Mouse (Mus musculus) erythroblast, adult 5-6 weeks (primary cell): Measurements from ENCODE around the gene Zswim5. TPM values are rescaled to one million over a fixed set of nuclear protein-coding genes. Genes with fewer than 3 reads are reported as not detected.
A peak's percentile ranks its signal among the peaks of the same experiment; 100 is the strongest.

Source experiments
- ATAC-seq: replicated peaks from 2 replicates; pipeline ENCODE4 v1.8.0; 2016; ENCODE audit warnings: moderate number of reproducible peaks, mild to moderate bottlenecking, moderate TSS enrichment, inconsistent platforms; ENCODE audit not compliant: poor library complexity, low FRiP score, severe bottlenecking
- total RNA-seq, 2 experiments: library from RNA; stranded (forward) in 1 of 2; stranded (reverse) in 1 of 2; fragments of 150-400 nt in 1 of 2; fragments of 200-764, 138-1000 nt in 1 of 2; gene quantifications; 2 replicates each; pipeline versions ENCODE4 v1.2.3 to v1.2.4; 2015 to 2017; ENCODE audit warnings: low replicate concordance in 2 of 2

Zswim5 gene
- total RNA-seq, 2 experiments from 2014 or later, result not detected

DNA sequence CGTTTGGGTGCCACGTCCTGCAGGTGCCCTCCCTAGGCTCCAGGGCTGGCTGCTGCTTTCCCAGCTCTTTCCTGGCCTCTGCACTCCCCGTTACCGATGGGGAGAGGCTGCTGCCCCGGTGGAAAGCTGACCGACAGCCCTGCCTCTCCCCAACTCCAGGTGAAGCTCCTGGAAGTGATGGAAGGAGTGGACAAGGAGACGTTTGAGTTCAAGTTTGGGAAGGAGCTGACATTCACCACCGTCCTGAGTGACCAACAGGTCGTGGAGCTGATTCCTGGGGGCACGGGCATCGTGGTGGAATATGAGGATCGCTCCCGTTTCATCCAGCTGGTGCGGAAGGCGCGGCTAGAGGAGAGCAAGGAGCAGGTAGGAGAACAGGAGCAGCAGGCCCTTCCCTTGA, 124.8 kb downstream of the Zswim5 start:
- ATAC-seq, result no peak

- peak; percentile 69 for ATAC-seq
Observed at GRCm38 (mm10) chr4:117002543-117003521, 125.7 kb downstream of the Zswim5 start.

- ATAC-seq, result no peak
Observed at GRCm38 (mm10) chr4:117004649-117005048, 127.5 kb downstream of the Zswim5 start.

DNA sequence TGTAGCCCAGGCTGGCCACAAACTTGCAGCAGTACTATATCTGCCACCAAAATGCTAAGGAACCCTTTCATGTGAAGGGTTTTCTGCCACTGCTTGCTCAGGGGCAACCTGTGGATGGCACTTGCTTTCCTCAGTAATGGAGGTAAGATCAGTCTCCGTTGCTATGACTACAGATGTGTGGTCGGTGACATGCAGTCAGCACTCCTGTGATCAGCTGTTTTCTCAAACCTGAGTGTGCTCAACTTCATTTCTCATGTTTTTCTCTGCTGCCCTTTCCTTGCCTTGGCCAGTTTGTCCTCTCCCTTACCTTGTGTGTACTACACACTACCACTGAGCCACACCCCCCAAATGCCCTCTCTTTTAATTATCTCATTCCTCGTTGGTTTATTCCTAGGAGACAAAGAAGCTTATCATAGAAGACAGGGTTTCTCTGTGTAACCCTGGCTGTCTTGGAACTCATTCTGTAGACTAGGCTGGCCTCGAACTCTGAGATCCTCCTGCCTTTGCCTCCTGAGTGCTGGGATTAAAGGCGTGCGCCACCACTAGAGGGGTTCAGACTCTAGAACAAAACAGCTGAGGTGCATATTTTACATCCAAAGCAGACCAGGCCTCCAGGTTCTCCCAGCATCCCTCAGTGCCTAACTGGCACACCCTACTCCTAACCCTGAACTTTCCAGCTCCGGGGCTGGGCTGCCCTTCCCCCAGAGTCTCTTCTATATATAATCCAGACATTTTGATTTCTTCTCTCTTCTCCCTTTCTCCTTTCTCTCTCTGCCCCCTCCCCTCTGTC, 128.6 kb downstream of the Zswim5 start:
- no peak for ATAC-seq

DNA sequence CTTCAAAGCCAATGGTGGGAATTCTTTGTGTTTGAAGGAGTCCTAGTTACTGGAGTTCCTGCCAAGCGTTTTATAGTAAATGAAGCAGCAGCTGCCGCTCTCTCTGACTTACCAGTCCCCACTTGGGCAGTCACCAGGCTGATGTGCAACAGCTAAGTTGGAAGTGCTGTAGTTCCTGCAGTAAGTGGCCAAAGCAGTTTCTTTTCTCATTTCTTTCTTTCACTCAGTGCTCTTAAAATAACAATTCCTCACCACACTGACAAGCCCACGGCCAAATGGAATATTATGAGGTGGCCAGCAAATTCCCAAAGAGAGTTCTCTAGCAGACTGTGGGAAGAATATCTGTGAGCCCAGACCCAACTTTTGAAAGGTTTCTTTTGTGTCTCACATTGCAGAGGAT, 129.9 kb downstream of the Zswim5 start:
- no peak for ATAC-seq

GRCm38 (mm10) chr4:117010231-117010630, 133.1 kb downstream of the Zswim5 start:
- no peak for ATAC-seq

- ATAC-seq, result no peak
Observed at GRCm38 (mm10) chr4:117013596-117013995, 136.4 kb downstream of the Zswim5 start.

DNA sequence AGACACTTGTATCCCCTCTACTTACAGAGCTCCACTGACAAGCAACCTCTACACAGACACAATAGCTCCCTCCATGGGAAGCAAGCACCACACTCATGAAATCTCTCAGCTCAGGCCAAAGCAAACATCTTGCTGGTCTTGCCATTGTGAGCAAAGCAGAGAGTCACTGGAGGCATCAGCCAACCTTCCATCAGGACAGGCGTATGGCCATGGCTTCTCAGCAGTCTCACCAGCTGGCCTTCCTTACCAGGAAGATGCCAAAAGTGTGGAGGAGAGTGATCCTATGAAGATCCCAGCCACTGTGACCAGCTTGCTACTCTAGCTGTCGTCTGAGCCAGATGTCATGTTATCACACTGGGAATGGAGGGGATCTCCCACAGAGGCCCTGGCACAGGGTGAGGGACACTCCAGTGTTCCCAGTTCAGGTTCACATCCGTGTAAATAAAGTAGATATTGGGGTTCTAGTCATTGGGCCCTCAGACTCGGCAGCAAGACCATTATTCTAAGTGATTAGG, 137.8 kb downstream of the Zswim5 start:
- no peak for ATAC-seq

GRCm38 (mm10) chr4:117017738-117018137, 140.6 kb downstream of the Zswim5 start:
- no peak for ATAC-seq

DNA sequence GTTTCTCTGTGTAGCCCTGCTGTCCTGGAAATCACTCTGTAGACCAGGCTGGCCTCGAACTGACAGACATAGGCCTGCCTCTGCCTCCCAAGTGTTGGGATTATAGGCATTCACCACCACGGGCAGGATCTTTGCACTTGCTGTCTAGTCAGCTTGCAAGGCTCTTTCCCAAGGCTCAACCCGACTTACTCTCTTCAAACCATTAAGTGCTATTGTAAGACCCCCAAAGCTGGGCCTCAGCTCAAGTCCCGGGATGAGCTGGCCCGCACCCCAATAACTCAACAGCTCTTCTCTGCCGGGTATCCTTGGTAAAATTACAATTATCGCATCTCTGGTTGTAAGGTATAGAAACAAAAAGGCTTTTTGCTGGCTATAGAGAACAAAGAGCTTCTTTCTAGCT, 141.2 kb downstream of the Zswim5 start:
- ATAC-seq, result no peak

DNA sequence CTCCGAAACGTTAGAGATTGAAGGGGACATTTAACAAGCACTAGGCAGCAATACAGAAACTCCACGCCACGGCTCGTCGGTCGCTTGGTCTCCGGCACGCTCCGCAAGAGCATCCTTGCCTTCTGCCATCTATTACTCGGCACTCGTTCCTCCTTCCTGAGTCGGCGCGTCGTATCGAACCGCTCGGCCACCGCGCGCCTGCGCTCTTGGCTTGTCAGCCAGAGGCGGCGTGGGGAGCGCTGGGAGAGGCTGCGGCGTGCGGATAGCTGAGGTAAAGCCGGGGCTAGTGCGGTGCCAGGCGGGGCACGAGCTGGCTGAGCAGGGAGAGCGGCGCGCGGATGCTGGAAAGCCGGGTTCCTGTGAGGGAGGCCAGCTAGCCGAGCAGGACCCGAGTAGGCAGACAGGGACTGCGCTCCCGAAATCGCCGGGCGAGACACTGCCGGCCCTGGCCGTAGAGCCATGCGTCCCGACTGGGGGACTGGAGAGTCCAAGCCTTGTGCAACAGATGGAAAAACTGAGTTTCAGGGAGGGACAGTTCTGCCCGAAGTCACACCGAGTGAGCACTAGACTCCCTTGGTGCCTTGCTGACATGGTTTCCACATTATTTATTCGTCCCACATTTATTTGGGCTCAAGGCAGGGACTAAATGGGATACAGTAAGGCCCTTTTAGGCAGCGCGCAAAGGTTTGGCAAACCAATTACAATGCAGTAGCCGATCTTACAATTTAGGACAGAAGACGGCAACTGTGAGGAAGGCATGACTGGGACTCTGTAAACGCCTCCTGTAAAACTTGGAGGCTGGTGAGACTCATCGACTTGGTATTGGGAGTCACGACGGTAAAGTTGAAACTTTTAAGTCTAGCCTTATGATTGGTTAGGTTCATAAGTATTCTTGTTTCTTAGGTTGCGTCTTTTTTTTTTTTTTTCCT, 142.3 kb downstream of the Zswim5 start, which contains the start of gene Eif2b3:
Gene Eif2b3 (plus strand): TSS at position 197 of the 929 bp plus-strand sequence.
- ATAC-seq, result peak; percentile 98

DNA sequence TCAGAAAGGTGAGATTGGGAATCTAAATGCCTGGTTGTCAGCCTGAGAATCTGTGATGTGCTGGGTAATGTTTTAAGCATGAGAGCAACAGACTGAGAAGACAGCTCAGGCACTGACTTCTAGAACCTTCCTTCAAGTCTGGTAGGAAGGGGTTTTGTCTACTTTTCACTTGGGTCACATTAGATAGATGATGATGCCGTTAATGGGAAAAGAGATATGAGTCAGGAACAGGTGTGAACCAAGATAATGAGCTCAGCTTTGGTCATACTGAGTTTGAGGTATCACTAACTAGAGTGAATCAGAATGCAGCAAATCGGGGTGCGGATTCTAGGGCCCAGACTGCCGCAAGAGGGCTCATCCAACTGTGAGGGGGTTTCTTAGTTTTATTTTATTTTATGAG, 146.3 kb downstream of the Zswim5 start:
- ATAC-seq, result no peak

DNA sequence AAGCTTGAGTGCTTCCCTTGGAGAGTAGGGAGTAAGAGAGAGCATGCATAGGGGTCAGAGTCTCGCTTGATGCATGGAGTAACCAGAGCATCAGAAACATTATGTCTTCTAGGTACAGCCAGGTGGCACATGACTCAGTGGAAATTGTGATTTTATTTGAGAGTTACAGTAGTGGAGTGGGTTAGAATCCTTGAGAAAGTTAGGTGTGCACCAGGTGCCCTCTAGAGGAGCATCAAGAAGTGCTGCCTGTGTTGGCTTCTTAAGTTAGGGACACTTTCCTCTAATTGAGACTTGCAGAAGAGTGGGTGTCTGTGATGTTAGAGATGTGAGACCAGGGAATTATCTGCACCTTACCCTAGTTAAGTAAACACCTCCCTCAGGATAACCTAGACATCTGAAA, 153.9 kb downstream of the Zswim5 start:
- ATAC-seq, result peak; percentile 62

Other genes starting within 250 kb of the Zswim5 start
- 34.0 and 54.8 TPM in 2 replicates for gene Nasp, start 249.4 kb upstream of the Zswim5 start, total RNA-seq (2015; ENCODE audit: low replicate concordance)
- 92.9 and 99.7 TPM in 2 replicates for gene Nasp, start 249.4 kb upstream of the Zswim5 start, total RNA-seq (2017; ENCODE audit: low replicate concordance)
- gene Akr1a1, start 225.7 kb upstream of the Zswim5 start, total RNA-seq (2015; ENCODE audit: low replicate concordance), result 110 and 156 TPM in 2 replicates
- 108 and 173 TPM in 2 replicates for gene Akr1a1, start 225.7 kb upstream of the Zswim5 start, total RNA-seq (2017; ENCODE audit: low replicate concordance)
- gene Prdx1, start 191.8 kb upstream of the Zswim5 start, total RNA-seq (2015; ENCODE audit: low replicate concordance), result 71.5 and 92.4 TPM in 2 replicates
- 30.1 and 52.6 TPM in 2 replicates for gene Prdx1, start 191.8 kb upstream of the Zswim5 start, total RNA-seq (2017; ENCODE audit: low replicate concordance)
- gene Mmachc, start 169.0 kb upstream of the Zswim5 start, total RNA-seq (2015; ENCODE audit: low replicate concordance), result 4.2 and 4.4 TPM in 2 replicates
- 1.8 and 5.4 TPM in 2 replicates for gene Mmachc, start 169.0 kb upstream of the Zswim5 start, total RNA-seq (2017; ENCODE audit: low replicate concordance)
- gene Ccdc163, start 168.9 kb upstream of the Zswim5 start, total RNA-seq (2015; ENCODE audit: low replicate concordance), result 6.5 and 7.3 TPM in 2 replicates
- 3.3 and 10.5 TPM in 2 replicates for gene Ccdc163, start 168.9 kb upstream of the Zswim5 start, total RNA-seq (2017; ENCODE audit: low replicate concordance)
- 5.2 and 6.5 TPM in 2 replicates for gene Tesk2, start 156.4 kb upstream of the Zswim5 start, total RNA-seq (2015; ENCODE audit: low replicate concordance)
- 7.8 and 9.2 TPM in 2 replicates for gene Tesk2, start 156.4 kb upstream of the Zswim5 start, total RNA-seq (2017; ENCODE audit: low replicate concordance)
- gene Toe1, start 69.7 kb upstream of the Zswim5 start, total RNA-seq (2015; ENCODE audit: low replicate concordance), result 8.6 and 10.4 TPM in 2 replicates
- 14.3 and 20.5 TPM in 2 replicates for gene Toe1, start 69.7 kb upstream of the Zswim5 start, total RNA-seq (2017; ENCODE audit: low replicate concordance)
- 0.58 TPM in 1 of 2 replicates, not detected in the other for gene Mutyh, start 69.7 kb upstream of the Zswim5 start, total RNA-seq (2015; ENCODE audit: low replicate concordance)
- gene Mutyh, start 69.7 kb upstream of the Zswim5 start, total RNA-seq (2017; ENCODE audit: low replicate concordance), result 0.43 and 0.98 TPM in 2 replicates
- not detected in 2 replicates for gene Hpdl, start 55.7 kb upstream of the Zswim5 start, total RNA-seq (2015; ENCODE audit: low replicate concordance)
- not detected in 2 replicates for gene Hpdl, start 55.7 kb upstream of the Zswim5 start, total RNA-seq (2017; ENCODE audit: low replicate concordance)
- 731 and 769 TPM in 2 replicates for gene Urod, start 117.0 kb downstream of the Zswim5 start, total RNA-seq (2015; ENCODE audit: low replicate concordance)
- gene Urod, start 117.0 kb downstream of the Zswim5 start, total RNA-seq (2017; ENCODE audit: low replicate concordance), result 989 and 1,487 TPM in 2 replicates
- 5.8 and 7.9 TPM in 2 replicates for gene Hectd3, start 117.9 kb downstream of the Zswim5 start, total RNA-seq (2015; ENCODE audit: low replicate concordance)
- 7.8 and 12.3 TPM in 2 replicates for gene Hectd3, start 117.9 kb downstream of the Zswim5 start, total RNA-seq (2017; ENCODE audit: low replicate concordance)
- gene Eif2b3, start 142.0 kb downstream of the Zswim5 start, total RNA-seq (2015; ENCODE audit: low replicate concordance), result 11.9 and 20.1 TPM in 2 replicates
- 7.2 and 10.0 TPM in 2 replicates for gene Eif2b3, start 142.0 kb downstream of the Zswim5 start, total RNA-seq (2017; ENCODE audit: low replicate concordance)
- gene Ptch2, start 218.7 kb downstream of the Zswim5 start, total RNA-seq (2015; ENCODE audit: low replicate concordance), result 0.19 and 0.21 TPM in 2 replicates
- 0.09 TPM in 1 of 2 replicates, not detected in the other for gene Ptch2, start 218.7 kb downstream of the Zswim5 start, total RNA-seq (2017; ENCODE audit: low replicate concordance)
- 1.0 and 3.1 TPM in 2 replicates for gene Btbd19, start 248.3 kb downstream of the Zswim5 start, total RNA-seq (2015; ENCODE audit: low replicate concordance)
- 0.68 and 1.3 TPM in 2 replicates for gene Btbd19, start 248.3 kb downstream of the Zswim5 start, total RNA-seq (2017; ENCODE audit: low replicate concordance)
- gene Tctex1d4, start 249.4 kb downstream of the Zswim5 start, total RNA-seq (2015; ENCODE audit: low replicate concordance), result not detected in 2 replicates
- not detected in 2 replicates for gene Tctex1d4, start 249.4 kb downstream of the Zswim5 start, total RNA-seq (2017; ENCODE audit: low replicate concordance)